ENCODE assay signal across 13 mouse cellular contexts in genomic region chr5:148950064-148950463, GRCm38 (mm10). TPM values are rescaled to one million over a fixed set of nuclear protein-coding genes. Genes with fewer than 3 reads are reported as not detected.
DNase-seq lines count a peak whose midpoint lies in the region; ATAC-seq lines count a peak whose summit lies in the region.
"Had no signal": no experiment of that assay in that cellular context is flagged by ENCODE, and none has a peak within 500 bp of the region (broad histone marks: within the 10 kb centered on the region; RNA-seq: fewer than 3 reads in every experiment).

No protein-coding gene starts in this region.

- H3K9ac ChIP-seq in kidney, embryonic 15.5 days = no peak overlapping the region
- no peak overlapping the region for H3K9ac ChIP-seq in hindbrain, embryonic 12.5 days

- no peaks in the 10 kb centered on the region for H3K27me3 ChIP-seq in kidney, embryonic 15.5 days
- no peaks in the 10 kb centered on the region for H3K27me3 ChIP-seq in hindbrain, embryonic 12.5 days

- no peak for DNase-seq in kidney, postnatal 25 days
- DNase-seq in 416B (ENCODE audit: low read depth) (peak; percentile 86), NIH3T3 (ENCODE audit: low read depth) (peak; percentile 82)
- DNase-seq in kidney, postnatal 4 days = peak; percentile 46 to 68
- DNase-seq in gastrocnemius, postnatal 36 days = no peak
- no peak for DNase-seq in adrenal gland, adult 2 months
- DNase-seq: cerebellum, postnatal 36 days; layer of hippocampus, postnatal 36 days had no signal

- intact Hi-C loops in gastrocnemius, postnatal 36 days (cut with DNase I) = no loop called here

- peak; percentile 37; the same call in 1 of the 2 replicates for ATAC-seq in kidney, embryonic 15.5 days (replicated peaks; ENCODE audit: low FRiP score)
- ATAC-seq in hindbrain, embryonic 12.5 days (ENCODE audit: low FRiP score) = no peak

- 0 out of 2 replicates have a peak overlapping the region, but pooled peaks have one; percentile 19 for H3K4me2 ChIP-seq in kidney, embryonic 15.5 days
- no peak overlapping the region for H3K4me2 ChIP-seq in hindbrain, embryonic 12.5 days (replicated peaks)

- H3K4me3 ChIP-seq in kidney, embryonic 15.5 days (replicated peaks) = no peak overlapping the region
- no peak overlapping the region for H3K4me3 ChIP-seq in hindbrain, embryonic 12.5 days

- WGBS in kidney, embryonic 15.5 days = 16% methylated on average over 15 of the region's 15 CpGs
- 58% methylated on average over 15 of the region's 15 CpGs for WGBS in hindbrain, embryonic 12.5 days

- H3K4me1 ChIP-seq in kidney, embryonic 15.5 days = peaks cover 19% of the 10 kb centered on the region; the same call in 1 of the 2 replicates
- H3K4me1 ChIP-seq in hindbrain, embryonic 12.5 days = peaks cover 4% of the 10 kb centered on the region; the same call in 1 of the 2 replicates

- peak overlapping the region; percentile 38; the same call in 1 of the 2 replicates for H3K27ac ChIP-seq in kidney, embryonic 15.5 days
- H3K27ac ChIP-seq in hindbrain, embryonic 12.5 days = no peak overlapping the region

- H3K9me3 ChIP-seq in kidney, embryonic 15.5 days (replicated peaks) = no peaks in the 10 kb centered on the region
- no peaks in the 10 kb centered on the region for H3K9me3 ChIP-seq in hindbrain, embryonic 12.5 days (replicated peaks)

- H3K36me3 ChIP-seq in kidney, embryonic 15.5 days = no peaks in the 10 kb centered on the region
- no peaks in the 10 kb centered on the region for H3K36me3 ChIP-seq in hindbrain, embryonic 12.5 days

RNA-seq across cellular contexts. Expression of gene Katnal1, which starts 20.9 kb away (rescaled TPM):
- polyA plus RNA-seq in kidney, embryonic 15.5 days (2015; fragmentation: Nextera tagmentation; extraction: Ambion mirVana) = 10.1 and 13.7 TPM in 2 replicates
- polyA plus RNA-seq in hindbrain, embryonic 12.5 days (2016; fragmentation: Nextera tagmentation; extraction: Ambion mirVana) = 30.8 and 34.4 TPM in 2 replicates
- total RNA-seq in gastrocnemius, postnatal 36 days (2021) = 1 to 10 TPM; 4.3 to 5.0 TPM
- 10 to 100 TPM in 1 of 2 experiments, 1 to 10 TPM in 1; 6.5 to 10.1 TPM for total RNA-seq in adrenal gland, adult 2 months (2021)
- polyA plus RNA-seq in adrenal gland, adult 2 months (2012; rRNA removed) = 3.2 and 3.8 TPM in 2 replicates

RNA-seq across cellular contexts. Expression of gene Gm42791, which starts 44.9 kb away (rescaled TPM):
- 3.2 TPM in 1 of 2 replicates, not detected in the other for polyA plus RNA-seq in kidney, embryonic 15.5 days (2015; fragmentation: Nextera tagmentation; extraction: Ambion mirVana)
- 0.49 and 3.3 TPM in 2 replicates for polyA plus RNA-seq in hindbrain, embryonic 12.5 days (2016; fragmentation: Nextera tagmentation; extraction: Ambion mirVana)
- total RNA-seq in gastrocnemius, postnatal 36 days (2021) = 1 to 10 TPM; 1.4 to 2.5 TPM
- 1 to 10 TPM; 6.3 to 6.5 TPM for total RNA-seq in adrenal gland, adult 2 months (2021)
- not detected in 2 replicates for polyA plus RNA-seq in adrenal gland, adult 2 months (2012; rRNA removed)
- total RNA-seq: midbrain, postnatal 0 days had no signal
- polyA plus RNA-seq: frontal cortex, adult 2 months; hindbrain, embryonic 11.5 days had no signal

Comparison
In these comparisons a context has a peak if more than half of its experiments do, and no peak if none do; other contexts are left out.
1. DNase-seq: peak in 416B (single experiment), NIH3T3 (single experiment) and kidney, postnatal 4 days (2 of 2); none in kidney, postnatal 25 days (0 of 2), gastrocnemius, postnatal 36 days (0 of 2) and adrenal gland, adult 2 months (single experiment).